Mouse (Mus musculus) C2C12 (cell line): ENCODE data around the gene Slc6a9.

Experiments used
- CTCF ChIP-seq: IDR thresholded peaks from one replicate; pipeline ENCODE4 v1.5.1; 2011; ENCODE audit not compliant: control insufficient read depth, insufficient read depth, insufficient read length
- FOSL1 ChIP-seq: IDR thresholded peaks from one replicate; pipeline ENCODE4 v1.8.0; 2011; ENCODE audit warnings: mild to moderate bottlenecking, low read length; ENCODE audit not compliant: poor library complexity, insufficient read depth, severe bottlenecking
- MAX ChIP-seq: IDR thresholded peaks from one replicate; pipeline ENCODE4 v1.6.1; 2011; ENCODE audit warnings: mild to moderate bottlenecking, control low read depth
- MYOG ChIP-seq: IDR thresholded peaks from one replicate; pipeline ENCODE4 v1.6.1; 2011; ENCODE audit not compliant: control insufficient read depth, insufficient read length; ENCODE audit errors: extremely low read depth

DNA sequence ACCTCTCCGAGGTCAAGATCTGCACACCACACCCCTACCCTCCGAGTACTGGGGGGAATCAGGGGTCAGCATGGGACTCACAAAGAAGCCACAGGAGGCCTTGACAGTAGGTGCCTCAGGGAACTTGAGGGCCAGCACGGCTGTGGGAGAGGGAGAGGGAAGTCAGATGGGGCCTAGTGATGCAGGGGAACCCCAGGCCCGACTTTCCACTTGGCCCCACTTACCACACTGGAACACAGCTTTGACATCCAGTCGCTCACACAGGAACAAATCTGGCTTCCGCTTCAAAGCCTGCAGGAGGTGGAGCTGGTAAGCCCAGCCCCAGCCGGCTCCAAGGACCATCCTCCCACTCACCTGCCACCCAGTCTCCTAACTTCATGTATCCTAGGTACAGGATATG, 61.0 kb downstream of the Slc6a9 start:
- TF ChIP-seq MAX: no peak
- no peak for TF ChIP-seq CTCF
- TF ChIP-seq MYOG: no peak
- no peak for TF ChIP-seq FOSL1
